Mouse (Mus musculus): Measurements from ENCODE around the gene Pawr.

The Pawr gene

GRCm38 (mm10) chr10:108352944-108353343 lies 21.0 kb downstream of the Pawr start:
- DNase-seq (ENCODE audit: extremely low read depth, insufficient read length, low spot score), result no peak

GRCm38 (mm10) chr10:108354726-108355391 lies 22.9 kb downstream of the Pawr start:
- DNase-seq (ENCODE audit: extremely low read depth, insufficient read length, low spot score), result no peak

- no peak for DNase-seq (ENCODE audit: extremely low read depth, insufficient read length, low spot score)
These were observed 23.5 kb downstream of the Pawr start for GRCm38 (mm10) chr10:108355392-108355775.

- no peak for DNase-seq (ENCODE audit: extremely low read depth, insufficient read length, low spot score)
These were observed 24.8 kb downstream of the Pawr start for GRCm38 (mm10) chr10:108356601-108357187.

GRCm38 (mm10) chr10:108359974-108360373 lies 28.1 kb downstream of the Pawr start:
- DNase-seq (ENCODE audit: extremely low read depth, insufficient read length, low spot score), result peak; percentile 34

GRCm38 (mm10) chr10:108360801-108361200 lies 28.9 kb downstream of the Pawr start:
- DNase-seq (ENCODE audit: extremely low read depth, insufficient read length, low spot score), result no peak

- DNase-seq (ENCODE audit: extremely low read depth, insufficient read length, low spot score), result peak; percentile 40
These were observed 29.7 kb downstream of the Pawr start for GRCm38 (mm10) chr10:108361419-108362155.

GRCm38 (mm10) chr10:108363932-108364331 lies 32.0 kb downstream of the Pawr start:
- no peak for DNase-seq (ENCODE audit: extremely low read depth, insufficient read length, low spot score)

GRCm38 (mm10) chr10:108364946-108365719 lies 33.2 kb downstream of the Pawr start:
- DNase-seq (ENCODE audit: extremely low read depth, insufficient read length, low spot score), result no peak

GRCm38 (mm10) chr10:108366251-108366650 lies 34.3 kb downstream of the Pawr start:
- DNase-seq (ENCODE audit: extremely low read depth, insufficient read length, low spot score), result no peak

- no peak for DNase-seq (ENCODE audit: extremely low read depth, insufficient read length, low spot score)
These were observed 36.4 kb downstream of the Pawr start for GRCm38 (mm10) chr10:108368358-108368757.

GRCm38 (mm10) chr10:108372258-108372657 lies 40.3 kb downstream of the Pawr start:
- DNase-seq (ENCODE audit: extremely low read depth, insufficient read length, low spot score), result no peak

- peak; percentile 35 for DNase-seq (ENCODE audit: extremely low read depth, insufficient read length, low spot score)
These were observed 40.9 kb downstream of the Pawr start for GRCm38 (mm10) chr10:108372858-108373257.

GRCm38 (mm10) chr10:108375796-108376195 lies 43.9 kb downstream of the Pawr start:
- DNase-seq (ENCODE audit: extremely low read depth, insufficient read length, low spot score), result no peak

- no peak for DNase-seq (ENCODE audit: extremely low read depth, insufficient read length, low spot score)
These were observed 44.4 kb downstream of the Pawr start for GRCm38 (mm10) chr10:108376366-108376765.

- DNase-seq (ENCODE audit: extremely low read depth, insufficient read length, low spot score), result no peak
These were observed 45.4 kb downstream of the Pawr start for GRCm38 (mm10) chr10:108377369-108377768.

GRCm38 (mm10) chr10:108378062-108378461 lies 46.1 kb downstream of the Pawr start:
- DNase-seq (ENCODE audit: extremely low read depth, insufficient read length, low spot score), result peak; percentile 70

- no peak for DNase-seq (ENCODE audit: extremely low read depth, insufficient read length, low spot score)
These were observed 46.6 kb downstream of the Pawr start for GRCm38 (mm10) chr10:108378479-108378878.

- no peak for DNase-seq (ENCODE audit: extremely low read depth, insufficient read length, low spot score)
These were observed 48.8 kb downstream of the Pawr start for GRCm38 (mm10) chr10:108380715-108381114.

- DNase-seq (ENCODE audit: extremely low read depth, insufficient read length, low spot score), result no peak
These were observed 52.3 kb downstream of the Pawr start for GRCm38 (mm10) chr10:108384153-108384769.
